Mouse (Mus musculus): ENCODE data around the gene Adam15. TPM values are rescaled to one million over a fixed set of nuclear protein-coding genes. Genes with fewer than 3 reads are reported as not detected.
A peak's percentile ranks its signal among the peaks of the same experiment; 100 is the strongest.

The Adam15 gene
- polyA plus RNA-seq, 1 experiment from 2014 or later = 78.2 TPM

- H3K9ac ChIP-seq (ENCODE audit: low read depth, low read length) = no peak overlapping the region
- H3K4me1 ChIP-seq (ENCODE audit: control insufficient read depth, insufficient read depth, low read length) = peaks cover 3% of the 10 kb centered on the region; the same call in 1 of the 2 replicates
- no peak overlapping the region for H3K27ac ChIP-seq (ENCODE audit: low read length)
- no peak for ATAC-seq
- H3K4me3 ChIP-seq (ENCODE audit: low read depth, low read length) = no peak overlapping the region
- 91% methylated on average over 31 of the region's 31 CpGs for WGBS
- no peak overlapping the region for H3K4me2 ChIP-seq (ENCODE audit: low read length)
- H3K27me3 ChIP-seq (ENCODE audit: control insufficient read depth, insufficient read depth, low read depth, low read length) = no peaks in the 10 kb centered on the region
- H3K36me3 ChIP-seq (ENCODE audit: control insufficient read depth, insufficient read depth, low read length) = no peaks in the 10 kb centered on the region
- no peaks in the 10 kb centered on the region for H3K9me3 ChIP-seq (replicated peaks; ENCODE audit: control insufficient read depth, low read length, poor library complexity, severe bottlenecking)
Measured at GRCm38 (mm10) chr3:89379388-89380131, 29.8 kb upstream of the Adam15 start.

DNA sequence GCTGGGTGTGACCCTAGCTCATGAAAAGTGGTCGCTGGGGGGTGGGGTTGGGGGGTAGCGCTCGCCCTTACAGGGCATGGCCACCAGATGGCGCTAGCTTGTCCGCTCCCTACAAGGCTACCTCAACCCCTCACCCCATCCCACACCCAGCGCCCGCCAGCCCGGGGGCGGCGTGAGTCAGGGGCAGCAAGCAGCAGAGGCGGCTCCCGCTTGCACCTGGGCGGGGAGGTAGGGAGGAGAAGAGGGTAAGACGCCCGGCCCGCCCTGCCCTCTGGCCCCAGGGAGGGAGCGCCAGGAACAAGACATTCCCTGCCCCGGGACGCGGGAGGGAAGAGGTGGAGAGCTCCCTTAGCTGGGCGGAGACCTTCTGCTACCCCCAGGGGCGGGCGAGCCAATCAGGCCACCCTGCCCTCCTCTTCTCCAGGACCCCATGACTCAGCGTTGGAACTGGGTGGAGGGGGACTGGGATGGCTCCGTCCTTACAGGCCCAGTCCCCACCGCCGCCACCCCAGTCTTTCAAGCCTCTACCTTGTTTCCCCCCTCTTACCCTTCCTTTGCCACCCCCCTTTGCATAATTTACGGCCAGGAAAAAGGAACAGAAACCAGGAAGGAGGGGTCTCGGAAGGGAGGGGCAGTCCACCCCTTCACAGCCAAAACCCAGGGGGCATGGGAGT is 28.7 kb upstream of the Adam15 start:
- 2% methylated on average over 28 of the region's 29 CpGs for WGBS
- H3K9ac ChIP-seq (ENCODE audit: low read depth, low read length) = peak overlapping the region; percentile 72
- peak overlapping the region; percentile 52 for H3K4me3 ChIP-seq (ENCODE audit: low read depth, low read length)
- no peaks in the 10 kb centered on the region for H3K27me3 ChIP-seq (ENCODE audit: control insufficient read depth, insufficient read depth, low read depth, low read length)
- no peaks in the 10 kb centered on the region for H3K9me3 ChIP-seq (replicated peaks; ENCODE audit: control insufficient read depth, low read length, poor library complexity, severe bottlenecking)
- H3K27ac ChIP-seq (ENCODE audit: low read length) = no peak overlapping the region
- H3K4me2 ChIP-seq (ENCODE audit: low read length) = peak overlapping the region; percentile 84
- H3K4me1 ChIP-seq (ENCODE audit: control insufficient read depth, insufficient read depth, low read length) = peaks cover 3% of the 10 kb centered on the region; the same call in 1 of the 2 replicates
- ATAC-seq = peak; percentile 87
- H3K36me3 ChIP-seq (ENCODE audit: control insufficient read depth, insufficient read depth, low read length) = no peaks in the 10 kb centered on the region

DNA sequence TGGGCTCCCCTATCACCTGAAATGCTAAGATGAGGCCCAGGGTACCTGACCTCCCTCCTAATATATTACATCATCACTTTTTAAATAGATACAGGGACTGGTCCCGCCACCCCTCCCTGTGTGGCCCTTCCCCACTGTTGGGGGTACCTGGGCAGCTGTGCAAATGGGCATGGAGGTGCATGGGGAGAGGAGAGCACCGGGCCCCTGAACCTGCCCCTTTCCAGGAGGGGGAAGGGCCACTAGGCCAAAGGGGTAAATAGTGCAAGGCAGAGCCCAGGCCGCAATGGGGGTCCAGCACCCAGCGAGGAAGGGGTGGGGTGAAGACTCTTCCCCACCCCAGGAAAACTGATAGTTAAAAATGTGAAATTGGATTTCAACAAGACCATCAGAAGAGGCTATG is 28.0 kb upstream of the Adam15 start:
- Histone ChIP-seq H3K4me3 (ENCODE audit: low read depth, low read length) (peak overlapping the region; percentile 52; the same call in 1 of the 2 replicates), H3K4me1 (ENCODE audit: control insufficient read depth, insufficient read depth, low read length) (peaks cover 3% of the 10 kb centered on the region; the same call in 1 of the 2 replicates), H3K27ac (ENCODE audit: low read length) (no peak overlapping the region), H3K9me3 (replicated peaks; ENCODE audit: control insufficient read depth, low read length, poor library complexity, severe bottlenecking) (no peaks in the 10 kb centered on the region), H3K36me3 (ENCODE audit: control insufficient read depth, insufficient read depth, low read length) (no peaks in the 10 kb centered on the region), H3K27me3 (ENCODE audit: control insufficient read depth, insufficient read depth, low read depth, low read length) (no peaks in the 10 kb centered on the region), H3K9ac (ENCODE audit: low read depth, low read length) (peak overlapping the region; percentile 72), H3K4me2 (ENCODE audit: low read length) (peak overlapping the region; percentile 84)
- ATAC-seq = peak; percentile 29
- 78% methylated on average over 4 of the region's 4 CpGs for WGBS

DNA sequence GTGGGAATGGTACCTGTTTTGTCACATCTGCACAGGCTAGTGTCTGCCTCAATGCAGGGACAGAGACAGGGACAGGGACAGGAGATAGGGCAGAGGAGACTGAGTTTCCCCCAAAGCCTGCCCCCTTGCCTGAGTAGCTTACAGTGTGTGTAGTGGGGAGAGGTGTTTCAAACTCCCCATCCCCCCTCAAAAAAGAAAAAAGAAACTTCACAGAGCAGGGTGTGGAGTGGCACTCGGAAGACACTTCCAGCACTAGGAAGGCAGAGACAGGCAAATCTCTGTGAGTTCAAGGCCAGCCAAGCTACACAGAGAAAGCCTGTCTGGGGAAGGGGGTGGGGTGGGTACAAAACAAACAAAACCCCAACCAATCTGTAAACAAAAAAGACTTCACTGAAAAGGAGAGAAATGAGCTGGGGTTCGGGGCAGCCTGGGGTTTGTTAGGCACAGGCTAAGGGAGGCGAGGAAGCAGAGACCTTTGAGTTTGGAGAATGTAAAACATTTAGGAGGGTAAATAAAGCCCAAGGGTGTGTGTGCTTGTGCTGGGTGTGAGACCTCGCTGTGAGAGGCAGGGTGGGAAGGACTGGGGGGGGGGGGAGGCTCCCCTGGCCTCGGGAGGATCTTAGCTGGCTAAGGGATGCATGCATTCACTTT is 23.9 kb upstream of the Adam15 start:
- Histone ChIP-seq H3K4me3 (ENCODE audit: low read depth, low read length) (no peak overlapping the region), H3K36me3 (ENCODE audit: control insufficient read depth, insufficient read depth, low read length) (no peaks in the 10 kb centered on the region), H3K27me3 (ENCODE audit: control insufficient read depth, insufficient read depth, low read depth, low read length) (no peaks in the 10 kb centered on the region), H3K4me1 (ENCODE audit: control insufficient read depth, insufficient read depth, low read length) (peaks cover 3% of the 10 kb centered on the region; the same call in 1 of the 2 replicates), H3K9ac (ENCODE audit: low read depth, low read length) (no peak overlapping the region), H3K9me3 (replicated peaks; ENCODE audit: control insufficient read depth, low read length, poor library complexity, severe bottlenecking) (no peaks in the 10 kb centered on the region), H3K27ac (ENCODE audit: low read length) (no peak overlapping the region), H3K4me2 (ENCODE audit: low read length) (no peak overlapping the region)
- 52% methylated on average over 5 of the region's 5 CpGs for WGBS
- no peak for ATAC-seq

- Histone ChIP-seq H3K9me3 (replicated peaks; ENCODE audit: control insufficient read depth, low read length, poor library complexity, severe bottlenecking) (no peaks in the 10 kb centered on the region), H3K9ac (ENCODE audit: low read depth, low read length) (no peak overlapping the region), H3K27me3 (ENCODE audit: control insufficient read depth, insufficient read depth, low read depth, low read length) (no peaks in the 10 kb centered on the region), H3K4me3 (ENCODE audit: low read depth, low read length) (no peak overlapping the region), H3K27ac (ENCODE audit: low read length) (no peak overlapping the region), H3K4me2 (ENCODE audit: low read length) (no peak overlapping the region), H3K36me3 (ENCODE audit: control insufficient read depth, insufficient read depth, low read length) (no peaks in the 10 kb centered on the region), H3K4me1 (ENCODE audit: control insufficient read depth, insufficient read depth, low read length) (no peaks in the 10 kb centered on the region)
- 69% methylated on average over 11 of the region's 11 CpGs for WGBS
- ATAC-seq = no peak
Measured at GRCm38 (mm10) chr3:89367338-89367737, 17.5 kb upstream of the Adam15 start.

GRCm38 (mm10) chr3:89365486-89366414 is 16.0 kb upstream of the Adam15 start:
- Histone ChIP-seq H3K4me1 (ENCODE audit: control insufficient read depth, insufficient read depth, low read length) (no peaks in the 10 kb centered on the region), H3K4me2 (ENCODE audit: low read length) (no peak overlapping the region), H3K9me3 (replicated peaks; ENCODE audit: control insufficient read depth, low read length, poor library complexity, severe bottlenecking) (no peaks in the 10 kb centered on the region), H3K36me3 (ENCODE audit: control insufficient read depth, insufficient read depth, low read length) (no peaks in the 10 kb centered on the region), H3K9ac (ENCODE audit: low read depth, low read length) (no peak overlapping the region), H3K4me3 (ENCODE audit: low read depth, low read length) (no peak overlapping the region), H3K27me3 (ENCODE audit: control insufficient read depth, insufficient read depth, low read depth, low read length) (no peaks in the 10 kb centered on the region), H3K27ac (ENCODE audit: low read length) (no peak overlapping the region)
- 77% methylated on average over 20 of the region's 20 CpGs for WGBS
- ATAC-seq = no peak

DNA sequence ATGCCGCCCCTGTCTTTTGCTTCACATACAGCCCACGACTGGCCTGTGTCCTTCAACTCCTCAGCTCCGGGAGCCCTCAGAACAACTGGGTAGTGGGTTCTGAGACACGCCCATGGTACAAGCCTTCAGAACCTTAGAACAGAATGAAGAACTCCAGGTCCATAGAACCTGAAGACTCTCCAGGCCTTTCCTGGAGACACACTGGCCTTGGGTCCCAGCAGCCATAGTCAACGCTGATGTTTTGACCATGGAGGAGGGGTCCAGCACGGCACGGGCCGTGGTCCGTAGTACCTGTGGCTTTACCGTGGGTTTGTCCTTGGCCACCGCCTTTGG is 15.3 kb upstream of the Adam15 start, which contains the start of gene Dcst1:
Dcst1 (minus strand) TSS at position 101 of the 333 bp plus-strand sequence.
- Histone ChIP-seq H3K4me3 (ENCODE audit: low read depth, low read length) (no peak within 1 kb of the TSS), H3K4me1 (ENCODE audit: control insufficient read depth, insufficient read depth, low read length) (no peaks in the 10 kb centered on the region), H3K27me3 (ENCODE audit: control insufficient read depth, insufficient read depth, low read depth, low read length) (no peaks in the 10 kb centered on the region), H3K9ac (ENCODE audit: low read depth, low read length) (no peak within 1 kb of the TSS), H3K36me3 (ENCODE audit: control insufficient read depth, insufficient read depth, low read length) (no peaks in the 10 kb centered on the region), H3K9me3 (replicated peaks; ENCODE audit: control insufficient read depth, low read length, poor library complexity, severe bottlenecking) (no peaks in the 10 kb centered on the region), H3K4me2 (ENCODE audit: low read length) (no peak within 1 kb of the TSS), H3K27ac (ENCODE audit: low read length) (no peak within 1 kb of the TSS)
- no peak for ATAC-seq
- 79% methylated on average over 11 of the region's 11 CpGs for WGBS

- no peak for ATAC-seq
- H3K4me1 ChIP-seq (ENCODE audit: control insufficient read depth, insufficient read depth, low read length) = no peaks in the 10 kb centered on the region
- H3K4me2 ChIP-seq (ENCODE audit: low read length) = no peak overlapping the region
- no peaks in the 10 kb centered on the region for H3K36me3 ChIP-seq (ENCODE audit: control insufficient read depth, insufficient read depth, low read length)
- H3K4me3 ChIP-seq (ENCODE audit: low read depth, low read length) = no peak overlapping the region
- 47% methylated on average over 8 of the region's 8 CpGs for WGBS
- H3K9ac ChIP-seq (ENCODE audit: low read depth, low read length) = no peak overlapping the region
- no peak overlapping the region for H3K27ac ChIP-seq (ENCODE audit: low read length)
- H3K9me3 ChIP-seq (replicated peaks; ENCODE audit: control insufficient read depth, low read length, poor library complexity, severe bottlenecking) = no peaks in the 10 kb centered on the region
- no peaks in the 10 kb centered on the region for H3K27me3 ChIP-seq (ENCODE audit: control insufficient read depth, insufficient read depth, low read depth, low read length)
Measured at GRCm38 (mm10) chr3:89364631-89365030, 14.8 kb upstream of the Adam15 start.
